Comparison of ENCODE assay signal across 26 mouse cellular contexts in the genomic region with DNA sequence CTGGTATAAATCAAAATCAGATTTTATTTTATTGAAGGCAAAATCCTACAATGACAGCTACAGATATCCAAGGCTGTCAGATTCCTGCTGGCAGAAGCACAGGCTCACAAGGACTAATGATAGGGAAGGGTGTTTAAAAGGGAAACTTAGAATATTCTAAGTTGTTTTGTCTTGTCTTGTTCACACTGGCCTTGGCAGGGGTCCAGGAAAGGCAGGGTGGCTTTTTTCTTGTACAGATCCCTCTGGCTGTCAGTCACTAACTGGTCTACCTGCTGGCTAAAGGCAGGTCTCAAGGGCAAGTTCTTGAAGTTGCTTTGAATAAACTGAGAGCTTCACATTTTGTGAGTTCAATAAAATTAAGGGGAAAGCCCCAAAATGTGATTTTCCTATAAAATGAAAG.
DNase-seq lines count a peak whose midpoint lies in the region; ATAC-seq lines count a peak whose summit lies in the region.
"Had no signal": no experiment of that assay in that cellular context is flagged by ENCODE, and none has a peak within 500 bp of the region (broad histone marks: within the 10 kb centered on the region; RNA-seq: fewer than 3 reads in every experiment).

No protein-coding gene starts in this region.

- H3K9me3 ChIP-seq in kidney, embryonic 14.5 days (ENCODE audit: control insufficient read depth, low read length) = no peaks in the 10 kb centered on the region
- H3K9me3 ChIP-seq: forebrain, embryonic 15.5 days; heart, embryonic 12.5 days; limb, embryonic 13.5 days; liver, embryonic 12.5 days; neural tube, embryonic 13.5 days; stomach, embryonic 15.5 days had no signal

- no peaks in the 10 kb centered on the region for H3K4me1 ChIP-seq in kidney, embryonic 14.5 days (ENCODE audit: control insufficient read depth, insufficient read depth, low read length)
- H3K4me1 ChIP-seq: forebrain, embryonic 15.5 days; heart, embryonic 12.5 days; limb, embryonic 13.5 days; liver, embryonic 12.5 days; neural tube, embryonic 13.5 days; stomach, embryonic 15.5 days had no signal

- no peaks in the 10 kb centered on the region for H3K27me3 ChIP-seq in kidney, embryonic 14.5 days (ENCODE audit: control insufficient read depth, insufficient read depth, low read length)
- H3K27me3 ChIP-seq: forebrain, embryonic 15.5 days; heart, embryonic 12.5 days; limb, embryonic 13.5 days; liver, embryonic 12.5 days; neural tube, embryonic 13.5 days; stomach, embryonic 15.5 days had no signal

- no peak overlapping the region for H3K9ac ChIP-seq in kidney, embryonic 14.5 days (ENCODE audit: low read depth, low read length)
- H3K9ac ChIP-seq: forebrain, embryonic 15.5 days; heart, embryonic 12.5 days; limb, embryonic 13.5 days; liver, embryonic 12.5 days; lung, embryonic 14.5 days; neural tube, embryonic 13.5 days; stomach, embryonic 15.5 days had no signal

- peak; percentile 32 to 39 for DNase-seq in cerebellum, postnatal 10 days
- DNase-seq in cerebellum, adult 9-11 months = no peak
- peak; percentile 2 for DNase-seq in kidney, postnatal 14 days
- DNase-seq in ovary, adult 18-20 months (ENCODE audit: low spot score) = peak; percentile 60
- no peak for DNase-seq in ovary, postnatal 10 days (ENCODE audit: low spot score)
- peak; percentile 71 for DNase-seq in ovary, postnatal 36 days (ENCODE audit: low spot score)
- DNase-seq: cerebellum, adult 11-12 months; gastrocnemius, postnatal 14 days; heart, adult 11 months; layer of hippocampus, postnatal 36 days; lung, embryonic 14.5 days; lung, postnatal 4 days; thymus, adult 2 months; thymus, postnatal 4 days had no signal

- H3K27ac ChIP-seq in kidney, embryonic 14.5 days (ENCODE audit: low read depth, low read length) = no peak overlapping the region
- H3K27ac ChIP-seq: forebrain, embryonic 15.5 days; hindbrain, postnatal 0 days; kidney, postnatal 0 days; limb, embryonic 13.5 days; liver, embryonic 12.5 days; neural tube, embryonic 13.5 days; stomach, embryonic 15.5 days had no signal

- H3K4me2 ChIP-seq in kidney, embryonic 14.5 days (replicated peaks; ENCODE audit: low read depth, low read length) = no peak overlapping the region
- H3K4me2 ChIP-seq: forebrain, embryonic 15.5 days; heart, embryonic 12.5 days; limb, embryonic 13.5 days; liver, embryonic 12.5 days; lung, embryonic 14.5 days; neural tube, embryonic 13.5 days; stomach, embryonic 15.5 days had no signal

- H3K36me3 ChIP-seq in kidney, embryonic 14.5 days (ENCODE audit: control insufficient read depth, insufficient read depth, low read length) = no peaks in the 10 kb centered on the region
- H3K36me3 ChIP-seq: forebrain, embryonic 15.5 days; heart, embryonic 12.5 days; limb, embryonic 13.5 days; liver, embryonic 12.5 days; neural tube, embryonic 13.5 days; stomach, embryonic 15.5 days had no signal

- no peak for ATAC-seq in kidney, embryonic 14.5 days (ENCODE audit: low FRiP score, low TSS enrichment)
- ATAC-seq: forebrain, embryonic 15.5 days; hindbrain, postnatal 0 days; intestine, embryonic 16.5 days; liver, embryonic 12.5 days; midbrain, embryonic 16.5 days had no signal

- H3K4me3 ChIP-seq in kidney, embryonic 14.5 days (ENCODE audit: low read length) = no peak overlapping the region
- H3K4me3 ChIP-seq: forebrain, embryonic 15.5 days; heart, embryonic 12.5 days; limb, embryonic 13.5 days; liver, embryonic 12.5 days; myocyte; neural tube, embryonic 13.5 days; stomach, embryonic 15.5 days had no signal

Comparison
In these comparisons a context has a peak if more than half of its experiments do, and no peak if none do; other contexts are left out.
1. DNase-seq: peak in cerebellum, postnatal 10 days (2 of 2), kidney, postnatal 14 days (single experiment), ovary, adult 18-20 months (single experiment) and ovary, postnatal 36 days (single experiment); none in cerebellum, adult 9-11 months (single experiment) and ovary, postnatal 10 days (single experiment).